Mouse (Mus musculus): ENCODE measurements around the gene Olfr424. TPM values are rescaled to one million over a fixed set of nuclear protein-coding genes. Genes with fewer than 3 reads are reported as not detected.
A peak's percentile ranks its signal among the peaks of the same experiment; 100 is the strongest.

The Olfr424 gene
- total and polyA plus RNA-seq, 3 experiments, result not detected

- no peaks in the 10 kb centered on the region for H3K27me3 ChIP-seq (ENCODE audit: control insufficient read depth in 1 of 2, insufficient read depth in 2 of 2, low read length in 2 of 2)
- H3K9me3 ChIP-seq (replicated peaks; ENCODE audit: insufficient read depth, low read length), result no peaks in the 10 kb centered on the region
- H3K4me3 ChIP-seq (ENCODE audit: control insufficient read depth in 1 of 2, insufficient read depth in 1 of 2, low read depth in 2 of 2, low read length in 2 of 2), result no peak overlapping the region
- no peaks in the 10 kb centered on the region for H3K79me2 ChIP-seq (ENCODE audit: control insufficient read depth, insufficient read depth, low read length, poor library complexity)
- no peak overlapping the region for H3K9ac ChIP-seq (ENCODE audit: control insufficient read depth, low read depth, low read length, poor library complexity, severe bottlenecking)
- no peaks in the 10 kb centered on the region for H3K36me3 ChIP-seq (ENCODE audit: control insufficient read depth in 1 of 2, insufficient read depth in 2 of 2, low read length in 2 of 2)
- no peak overlapping the region for H3K27ac ChIP-seq (ENCODE audit: control insufficient read depth, low read depth, low read length)
- TF ChIP-seq POLR2A (IDR thresholded peaks at IDR 0.05; ENCODE audit: control insufficient read depth in 1 of 2, insufficient read depth in 1 of 2, low read depth in 1 of 2, low read length in 2 of 2, poor library complexity in 1 of 2), result no peak
- TF ChIP-seq ZMIZ1 (IDR thresholded peaks at IDR 0.05; ENCODE audit: low read depth, low read length), result no peak
- TF ChIP-seq MAX (IDR thresholded peaks at IDR 0.05; ENCODE audit: low read length), result no peak
- no peak for TF ChIP-seq CHD2 (IDR thresholded peaks at IDR 0.05; ENCODE audit: low read length)
- no peak for TF ChIP-seq POLR2AphosphoS5 (IDR thresholded peaks at IDR 0.05; ENCODE audit: borderline replicate concordance, low read depth, low read length)
- no peak for TF ChIP-seq SIN3A (IDR thresholded peaks at IDR 0.05; ENCODE audit: low read length)
- TF ChIP-seq NRF1 (IDR thresholded peaks at IDR 0.05; ENCODE audit: insufficient read depth, low read depth, low read length, poor library complexity, severe bottlenecking), result no peak
- no peak for TF ChIP-seq MXI1 (IDR thresholded peaks at IDR 0.05; ENCODE audit: low read depth, low read length)
- no peak for TF ChIP-seq NELFE (IDR thresholded peaks at IDR 0.05; ENCODE audit: low read depth, low read length)
- no peak for TF ChIP-seq MAFK (IDR thresholded peaks at IDR 0.05; ENCODE audit: borderline replicate concordance, low read depth, low read length)
- no peak for TF ChIP-seq ZNF384 (IDR thresholded peaks at IDR 0.05; ENCODE audit: low read depth, low read length)
- no peak for TF ChIP-seq GATA1 (IDR thresholded peaks at IDR 0.05; ENCODE audit: low read depth, low read length)
- no peak for TF ChIP-seq USF1 (IDR thresholded peaks at IDR 0.05; ENCODE audit: low read depth, low read length)
- no peak for TF ChIP-seq RCOR1 (IDR thresholded peaks at IDR 0.05; ENCODE audit: low read depth, low read length)
- no peak for TF ChIP-seq SMC3 (IDR thresholded peaks at IDR 0.05; ENCODE audit: low read depth, low read length)
- TF ChIP-seq POLR2AphosphoS2 (IDR thresholded peaks at IDR 0.05; ENCODE audit: low read length), result no peak
- no peak for TF ChIP-seq MAZ (IDR thresholded peaks at IDR 0.05; ENCODE audit: low read depth, low read length)
- no peak for TF ChIP-seq TCF12 (IDR thresholded peaks at IDR 0.05; ENCODE audit: low read depth, low read length)
- TF ChIP-seq UBTF (IDR thresholded peaks at IDR 0.05; ENCODE audit: borderline replicate concordance, insufficient read depth, low read depth, low read length), result no peak
- TF ChIP-seq BHLHE40 (IDR thresholded peaks at IDR 0.05; ENCODE audit: borderline replicate concordance, low read depth, low read length), result no peak
- DNase-seq (ENCODE audit: low read depth, low spot score), result no peak
- no peaks in the 10 kb centered on the region for H3K4me1 ChIP-seq (ENCODE audit: control insufficient read depth in 1 of 2, insufficient read depth in 2 of 2, low read length in 2 of 2)
Measured at GRCm38 (mm10) chr1:174131999-174132398, 682 bp downstream of the Olfr424 start.

GRCm38 (mm10) chr1:174141384-174141783 is 10.1 kb downstream of the Olfr424 start:
- Histone ChIP-seq H3K9ac (ENCODE audit: control insufficient read depth, low read depth, low read length, poor library complexity, severe bottlenecking) (no peak overlapping the region), H3K4me3 (ENCODE audit: control insufficient read depth in 1 of 2, insufficient read depth in 1 of 2, low read depth in 2 of 2, low read length in 2 of 2) (no peak overlapping the region), H3K9me3 (replicated peaks; ENCODE audit: insufficient read depth, low read length) (no peaks in the 10 kb centered on the region), H3K36me3 (ENCODE audit: control insufficient read depth in 1 of 2, insufficient read depth in 2 of 2, low read length in 2 of 2) (no peaks in the 10 kb centered on the region), H3K27ac (ENCODE audit: control insufficient read depth, low read depth, low read length) (no peak overlapping the region), H3K4me1 (ENCODE audit: control insufficient read depth in 1 of 2, insufficient read depth in 2 of 2, low read length in 2 of 2) (no peaks in the 10 kb centered on the region), H3K27me3 (ENCODE audit: control insufficient read depth in 1 of 2, insufficient read depth in 2 of 2, low read length in 2 of 2) (peaks cover 0 to 2% of the 10 kb centered on the region in 2 experiments; a peak in 1 of 4 replicates), H3K79me2 (ENCODE audit: control insufficient read depth, insufficient read depth, low read length, poor library complexity) (no peaks in the 10 kb centered on the region)
- peak; percentile 13 for DNase-seq (ENCODE audit: low read depth, low spot score)
- TF ChIP-seq ZC3H11A (IDR thresholded peaks at IDR 0.05; ENCODE audit: low read depth, low read length) (no peak), CTCF (IDR thresholded peaks at IDR 0.05 in 2 of 3, conservative IDR thresholded peaks at IDR 0.05 in 1 of 3; ENCODE audit: control insufficient read depth in 1 of 3, insufficient read depth in 1 of 3, low read depth in 2 of 3, low read length in 3 of 3, poor library complexity in 1 of 3, severe bottlenecking in 1 of 3) (no peak), USF2 (IDR thresholded peaks at IDR 0.05; ENCODE audit: borderline replicate concordance in 1 of 2, insufficient read depth in 1 of 2, low read depth in 1 of 2, low read length in 2 of 2) (no peak), SMC3 (IDR thresholded peaks at IDR 0.05; ENCODE audit: low read depth, low read length) (no peak), ETS1 (IDR thresholded peaks at IDR 0.05; ENCODE audit: low read depth, low read length) (no peak), MYC (IDR thresholded peaks at IDR 0.05; ENCODE audit: low read depth, low read length) (no peak), CHD2 (IDR thresholded peaks at IDR 0.05; ENCODE audit: low read length) (no peak), NRF1 (IDR thresholded peaks at IDR 0.05; ENCODE audit: insufficient read depth, low read depth, low read length, poor library complexity, severe bottlenecking) (no peak), ELF1 (IDR thresholded peaks at IDR 0.05; ENCODE audit: low read depth, low read length) (no peak), CHD1 (IDR thresholded peaks at IDR 0.05; ENCODE audit: low read depth, low read length) (no peak), ZMIZ1 (IDR thresholded peaks at IDR 0.05; ENCODE audit: low read depth, low read length) (no peak), KAT2A (conservative IDR thresholded peaks at IDR 0.05; ENCODE audit: low read depth, low read length) (no peak), GABPA (IDR thresholded peaks at IDR 0.05; ENCODE audit: low read depth, low read length) (no peak), BHLHE40 (IDR thresholded peaks at IDR 0.05; ENCODE audit: borderline replicate concordance, low read depth, low read length) (no peak), EP300 (IDR thresholded peaks at IDR 0.05; ENCODE audit: low read depth in 1 of 2, low read length in 2 of 2) (no peak), NELFE (IDR thresholded peaks at IDR 0.05; ENCODE audit: low read depth, low read length) (no peak), E2F4 (IDR thresholded peaks at IDR 0.05; ENCODE audit: borderline replicate concordance, low read depth, low read length) (no peak), ZKSCAN1 (IDR thresholded peaks at IDR 0.05; ENCODE audit: low read depth, low read length) (no peak), ZNF384 (IDR thresholded peaks at IDR 0.05; ENCODE audit: low read depth, low read length) (no peak)
